Mouse (Mus musculus) hindbrain, embryonic 11.5 days (tissue): ENCODE data around the gene Gm44805. TPM values are rescaled to one million over a fixed set of nuclear protein-coding genes. Genes with fewer than 3 reads are reported as not detected.

Experiments
- ATAC-seq: fragments of 200-750 bp; cut with Nextera tagmentation; 2 replicates; pipeline ENCODE4 v1.8.0; 2017; ENCODE audit warnings: mild to moderate bottlenecking, moderate TSS enrichment, moderate library complexity; ENCODE audit not compliant: low FRiP score
- DNase-seq: peaks from one replicate; pipeline ENCODE4 v3.0.0-alpha.2; 2015; ENCODE audit warnings: low spot score
- H3K27ac ChIP-seq: fragments of 300-500 bp; sonication (generic); 2 replicates; pipeline ENCODE4 v1.5.1; 2014; ENCODE audit warnings: mild to moderate bottlenecking, low read depth, low read length
- H3K27me3 ChIP-seq: fragments of 300-500 bp; sonication (generic); 2 replicates; pipeline ENCODE4 v1.6.1; 2014; ENCODE audit warnings: mild to moderate bottlenecking, low read length, moderate library complexity, mixed read lengths; ENCODE audit not compliant: control insufficient read depth, insufficient read depth
- H3K36me3 ChIP-seq: fragments of 300-500 bp; sonication (generic); 2 replicates; pipeline ENCODE4 v1.6.1; 2014; ENCODE audit warnings: mild to moderate bottlenecking, low read length, moderate library complexity, mixed read lengths; ENCODE audit not compliant: control insufficient read depth, insufficient read depth
- H3K4me1 ChIP-seq: fragments of 300-500 bp; sonication (generic); replicated peaks from 2 replicates; pipeline ENCODE4 v1.6.1; 2014; ENCODE audit warnings: low read length, mixed read lengths; ENCODE audit not compliant: control insufficient read depth, insufficient read depth
- H3K4me2 ChIP-seq: fragments of 300-500 bp; sonication (generic); replicated peaks from 2 replicates; pipeline ENCODE4 v1.6.1; 2014; ENCODE audit warnings: mild to moderate bottlenecking, low read depth, low read length
- H3K4me3 ChIP-seq: fragments of 300-500 bp; sonication (generic); 2 replicates; pipeline ENCODE4 v1.5.1; 2014; ENCODE audit warnings: low read depth, low read length
- H3K9ac ChIP-seq: fragments of 300-500 bp; sonication (generic); 2 replicates; pipeline ENCODE4 v1.6.1; 2014; ENCODE audit warnings: low read depth, low read length
- H3K9me3 ChIP-seq: fragments of 300-500 bp; sonication (generic); 2 replicates; pipeline ENCODE4 v1.6.1; 2016; ENCODE audit warnings: low read length; ENCODE audit not compliant: control insufficient read depth
- WGBS: fragments of 180-500 bp; shearing (Covaris S2); extraction: QIAGEN DNeasy Blood & Tissue Kit; methylation state at CpG from one replicate; pipeline ENCODE4 v1.1.7; 2014; 5-methylcytosine and 5-hydroxymethylcytosine counted together
- polyA plus RNA-seq: library from polyadenylated mRNA; unstranded; fragments of >200 nt; fragmentation: Nextera tagmentation; extraction: Ambion mirVana; gene quantifications from 2 replicates; pipeline ENCODE4 v1.2.1, GENCODE M21; 2014

The Gm44805 gene
- polyA plus RNA-seq, 1 experiment from 2014 or later: not detected

DNA sequence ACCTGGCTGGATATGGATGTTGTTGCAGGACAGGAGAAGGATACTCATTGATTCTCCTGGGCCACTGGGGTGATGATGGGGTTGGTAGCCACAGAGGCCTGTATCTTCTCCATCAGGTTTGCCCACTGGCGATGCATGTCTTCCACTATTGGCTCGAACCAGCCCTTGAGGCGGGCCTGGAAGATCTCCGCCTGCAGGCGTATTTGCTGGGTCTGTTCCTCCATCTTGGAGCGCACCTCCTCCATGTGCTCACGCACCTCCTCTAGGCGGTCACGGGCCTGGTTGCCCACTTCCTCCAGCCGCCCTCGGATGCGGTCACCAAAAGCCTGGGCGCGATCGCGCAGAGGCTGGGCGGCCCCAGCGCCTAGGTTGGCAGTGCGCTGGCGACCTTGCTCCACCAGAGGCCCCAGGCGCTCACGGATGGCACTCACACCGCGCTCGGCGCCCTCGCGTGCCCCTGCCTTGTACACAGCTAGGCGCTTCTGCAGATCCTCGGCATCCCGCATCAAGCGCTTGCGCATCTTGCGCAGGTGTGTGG, 15.2 kb upstream of the Gm44805 start:
- peaks cover 3% of the 10 kb centered on the region; the same call in 1 of the 2 replicates for H3K4me1 ChIP-seq
- ATAC-seq: no peak
- H3K27ac ChIP-seq: no peak overlapping the region
- H3K36me3 ChIP-seq: peaks cover 6% of the 10 kb centered on the region; the same call in 1 of the 2 replicates
- H3K9me3 ChIP-seq: no peaks in the 10 kb centered on the region
- H3K4me3 ChIP-seq: no peak overlapping the region
- no peak overlapping the region for H3K4me2 ChIP-seq
- 93% methylated on average over 34 of the region's 34 CpGs for WGBS
- no peaks in the 10 kb centered on the region for H3K27me3 ChIP-seq
- H3K9ac ChIP-seq: no peak overlapping the region
- DNase-seq: no peak

DNA sequence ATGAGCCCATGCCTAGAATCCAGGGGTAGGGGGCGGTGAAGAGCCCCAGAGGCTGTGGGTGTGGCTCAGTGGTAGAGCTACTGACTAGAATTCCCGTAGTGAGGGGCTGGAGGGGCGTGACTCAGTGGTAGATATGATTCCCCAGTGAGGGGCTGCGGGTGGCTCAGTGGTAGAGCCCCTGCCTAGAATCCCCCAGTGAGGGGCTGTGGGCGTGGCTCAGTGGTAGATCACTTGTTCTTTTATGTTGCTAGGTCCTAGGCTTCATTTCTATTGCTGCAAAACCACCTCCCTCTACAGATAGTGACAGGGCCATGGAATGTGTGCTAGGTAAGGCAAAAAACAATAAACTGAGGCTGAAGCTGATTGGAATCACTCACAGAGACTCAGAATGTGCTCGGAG, 14.7 kb upstream of the Gm44805 start:
- Histone ChIP-seq H3K36me3 (peaks cover 6% of the 10 kb centered on the region; the same call in 1 of the 2 replicates), H3K9me3 (no peaks in the 10 kb centered on the region), H3K4me1 (peaks cover 3% of the 10 kb centered on the region; the same call in 1 of the 2 replicates), H3K4me2 (no peak overlapping the region), H3K27ac (no peak overlapping the region), H3K4me3 (no peak overlapping the region), H3K27me3 (no peaks in the 10 kb centered on the region), H3K9ac (no peak overlapping the region)
- ATAC-seq: no peak
- no peak for DNase-seq
- 83% methylated on average over 6 of the region's 6 CpGs for WGBS

DNA sequence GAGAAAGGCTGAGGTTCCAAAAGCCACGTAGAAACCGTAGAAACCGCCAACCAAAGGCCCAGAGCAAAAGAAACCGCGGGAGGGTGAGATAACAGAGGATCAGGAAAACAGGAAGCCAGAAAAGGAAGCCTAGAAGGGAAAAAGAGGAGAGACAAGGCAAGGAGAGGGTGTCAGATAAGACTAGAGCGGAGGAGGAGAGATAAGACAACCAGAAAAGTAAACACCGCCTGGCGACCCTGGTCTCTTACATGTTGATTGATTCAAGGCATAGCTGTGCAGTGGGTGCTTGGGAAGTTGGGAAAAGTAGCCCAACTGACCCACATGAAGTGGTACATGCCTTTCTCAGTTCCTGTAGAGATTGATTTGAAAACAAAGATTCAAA, 14.0 kb upstream of the Gm44805 start:
- DNase-seq (no peak), ATAC-seq (no peak)
- 51% methylated on average over 8 of the region's 8 CpGs for WGBS

GRCm38 (mm10) chr7:19694336-19695212, 13.4 kb upstream of the Gm44805 start:
- no peak for ATAC-seq
- Histone ChIP-seq H3K4me3 (no peak overlapping the region), H3K9me3 (no peaks in the 10 kb centered on the region), H3K27me3 (no peaks in the 10 kb centered on the region), H3K4me1 (peaks cover 3% of the 10 kb centered on the region; the same call in 1 of the 2 replicates), H3K9ac (no peak overlapping the region), H3K36me3 (peaks cover 6% of the 10 kb centered on the region; the same call in 1 of the 2 replicates), H3K27ac (no peak overlapping the region), H3K4me2 (no peak overlapping the region)
- 84% methylated on average over 10 of the region's 10 CpGs for WGBS
- DNase-seq: no peak

More for the DNA sequence above, 14.0 kb upstream of the Gm44805 start:
- Histone ChIP-seq H3K27ac (no peak overlapping the region), H3K9ac (no peak overlapping the region), H3K4me2 (no peak overlapping the region), H3K27me3 (no peaks in the 10 kb centered on the region), H3K4me1 (peaks cover 3% of the 10 kb centered on the region; the same call in 1 of the 2 replicates), H3K9me3 (no peaks in the 10 kb centered on the region), H3K4me3 (no peak overlapping the region), H3K36me3 (peaks cover 6% of the 10 kb centered on the region; the same call in 1 of the 2 replicates)

- H3K4me1 ChIP-seq: no peaks in the 10 kb centered on the region; the same call in 1 of the 2 replicates
- no peak overlapping the region for H3K4me3 ChIP-seq
- no peaks in the 10 kb centered on the region for H3K27me3 ChIP-seq
- H3K9ac ChIP-seq: no peak overlapping the region
- WGBS: 26% methylated on average over 10 of the region's 10 CpGs
- ATAC-seq (0 out of 2 replicates have a peak, but pooled peaks have one; percentile 17), DNase-seq (no peak)
- no peak overlapping the region for H3K4me2 ChIP-seq
- peaks cover 6% of the 10 kb centered on the region; the same call in 1 of the 2 replicates for H3K36me3 ChIP-seq
- H3K9me3 ChIP-seq: no peaks in the 10 kb centered on the region
- H3K27ac ChIP-seq: no peak overlapping the region
Observed at GRCm38 (mm10) chr7:19693421-19693820, 12.2 kb upstream of the Gm44805 start.

DNA sequence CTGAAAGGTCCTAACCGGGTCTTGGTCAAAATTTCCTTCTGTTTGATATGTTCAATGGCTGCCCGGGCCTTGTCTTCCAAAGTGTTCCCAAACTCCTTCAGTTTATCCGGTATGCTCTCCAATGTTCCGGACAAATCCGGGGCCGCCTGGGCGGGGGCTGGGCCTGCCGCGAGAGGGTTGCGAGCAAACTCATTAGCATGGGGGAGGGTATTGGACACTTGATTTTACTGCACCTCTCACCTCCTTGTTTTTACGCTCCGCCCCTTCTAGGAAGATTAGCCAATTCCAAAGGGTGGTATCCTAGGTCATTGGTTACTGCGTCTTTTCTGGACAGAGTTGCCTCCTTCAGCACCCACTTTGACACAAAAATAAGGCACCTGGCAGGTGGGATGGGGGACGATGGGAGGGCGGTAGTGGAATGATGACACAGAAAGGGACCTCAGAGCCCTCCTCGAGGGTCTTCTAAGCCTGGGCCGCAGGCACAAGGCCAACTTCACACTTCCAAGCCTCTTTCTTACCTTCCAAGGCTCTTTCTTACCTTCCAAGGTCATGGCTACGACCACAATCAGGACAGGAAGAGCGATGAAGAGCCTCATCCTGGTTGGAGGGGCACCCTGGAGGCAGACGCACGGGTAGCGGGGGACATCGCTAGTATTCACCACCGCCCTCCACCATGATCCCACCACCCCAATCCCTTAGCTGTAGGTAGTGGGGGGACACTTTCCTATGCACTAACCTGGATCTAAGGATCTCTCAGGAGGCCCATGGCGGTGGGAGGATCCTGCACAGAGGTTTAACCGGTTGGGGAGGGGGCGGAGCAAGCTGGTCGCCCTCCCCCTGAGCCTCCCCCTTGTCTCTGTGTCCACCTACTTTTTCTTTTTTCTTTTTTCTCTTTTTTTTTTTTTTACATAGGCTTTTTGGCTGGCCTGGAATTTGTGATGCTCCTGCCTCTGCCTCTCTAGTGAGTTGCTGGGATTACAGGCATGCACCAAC, 10.9 kb upstream of the Gm44805 start, which contains the start of gene Apoc1:
Apoc1 (minus strand) TSS at position 788 of the 993 bp plus-strand sequence.
- no peak within 1 kb of the TSS for H3K27ac ChIP-seq
- no peaks in the 10 kb centered on the region for H3K27me3 ChIP-seq
- no peaks in the 10 kb centered on the region; the same call in 1 of the 2 replicates for H3K4me1 ChIP-seq
- no peak for ATAC-seq
- no peak within 1 kb of the TSS for H3K4me3 ChIP-seq
- DNase-seq: no peak
- peaks cover 6% of the 10 kb centered on the region; the same call in 1 of the 2 replicates for H3K36me3 ChIP-seq
- H3K4me2 ChIP-seq: no peak within 1 kb of the TSS
- H3K9me3 ChIP-seq: no peaks in the 10 kb centered on the region
- WGBS: 52% methylated on average over 28 of the region's 28 CpGs
- H3K9ac ChIP-seq: no peak within 1 kb of the TSS

GRCm38 (mm10) chr7:19691434-19691833, 10.2 kb upstream of the Gm44805 start:
- no peak overlapping the region for H3K4me3 ChIP-seq
- no peaks in the 10 kb centered on the region for H3K9me3 ChIP-seq
- H3K27ac ChIP-seq: no peak overlapping the region
- DNase-seq: no peak
- WGBS: 80% methylated on average over 6 of the region's 6 CpGs
- no peak for ATAC-seq
- no peaks in the 10 kb centered on the region for H3K27me3 ChIP-seq
- H3K36me3 ChIP-seq: peaks cover 4% of the 10 kb centered on the region; the same call in 1 of the 2 replicates
- no peaks in the 10 kb centered on the region; the same call in 1 of the 2 replicates for H3K4me1 ChIP-seq
- H3K9ac ChIP-seq: no peak overlapping the region
- H3K4me2 ChIP-seq: no peak overlapping the region

- Histone ChIP-seq H3K36me3 (no peaks in the 10 kb centered on the region), H3K27me3 (no peaks in the 10 kb centered on the region), H3K27ac (no peak overlapping the region), H3K4me3 (no peak overlapping the region), H3K4me1 (no peaks in the 10 kb centered on the region; the same call in 1 of the 2 replicates), H3K9ac (no peak overlapping the region), H3K4me2 (no peak overlapping the region), H3K9me3 (no peaks in the 10 kb centered on the region)
- ATAC-seq: no peak
- no peak for DNase-seq
- 94% methylated on average over 4 of the region's 4 CpGs for WGBS
Observed at GRCm38 (mm10) chr7:19690845-19691244, 9.6 kb upstream of the Gm44805 start.
